Mouse (Mus musculus) embryonic facial prominence, embryonic 13.5 days (tissue): ENCODE data around the gene Dnah11. TPM values are rescaled to one million over a fixed set of nuclear protein-coding genes. Genes with fewer than 3 reads are reported as not detected.
A peak's percentile ranks its signal among the peaks of the same experiment; 100 is the strongest.

Experiments used
- ATAC-seq: fragments of 200-750 bp; cut with Nextera tagmentation; 2 replicates; pipeline ENCODE4 v1.8.0; 2017; ENCODE audit warnings: low read depth; ENCODE audit not compliant: insufficient number of reproducible peaks, insufficient read depth, low FRiP score, low TSS enrichment
- H3K27ac ChIP-seq: fragments of 300-500 bp; sonication (generic); 2 replicates; pipeline ENCODE4 v1.5.1; 2015; ENCODE audit warnings: moderate library complexity, mild to moderate bottlenecking, inconsistent platforms
- H3K27me3 ChIP-seq: fragments of 300-500 bp; sonication (generic); 2 replicates; pipeline ENCODE4 v1.6.1; 2015; ENCODE audit warnings: mild to moderate bottlenecking, inconsistent platforms
- H3K36me3 ChIP-seq: fragments of 300-500 bp; sonication (generic); 2 replicates; pipeline ENCODE4 v1.6.1; 2015; ENCODE audit warnings: mild to moderate bottlenecking, inconsistent platforms
- H3K4me1 ChIP-seq: fragments of 300-500 bp; sonication (generic); 2 replicates; pipeline ENCODE4 v1.6.1; 2015; ENCODE audit warnings: inconsistent platforms
- H3K4me2 ChIP-seq: fragments of 300-500 bp; sonication (generic); 2 replicates; pipeline ENCODE4 v1.6.1; 2015; ENCODE audit warnings: moderate library complexity, mild to moderate bottlenecking, inconsistent platforms
- H3K4me3 ChIP-seq: fragments of 300-500 bp; sonication (generic); 2 replicates; pipeline ENCODE4 v1.5.1; 2015; ENCODE audit warnings: mild to moderate bottlenecking, inconsistent platforms
- H3K9ac ChIP-seq: fragments of 300-500 bp; sonication (generic); 2 replicates; pipeline ENCODE4 v1.6.1; 2015; ENCODE audit warnings: mild to moderate bottlenecking, inconsistent platforms
- H3K9me3 ChIP-seq: fragments of 300-500 bp; sonication (generic); 2 replicates; pipeline ENCODE4 v1.6.1; 2016; ENCODE audit warnings: inconsistent platforms
- WGBS: fragments of 180-500 bp; shearing (Covaris S2); methylation state at CpG from one replicate; pipeline ENCODE4 v1.1.7; 2015; ENCODE audit warnings: mixed read lengths; 5-methylcytosine and 5-hydroxymethylcytosine counted together
- polyA plus RNA-seq: library from polyadenylated mRNA; unstranded; fragments of >200 nt; fragmentation: Nextera tagmentation; extraction: Ambion mirVana; gene quantifications from 2 replicates; pipeline ENCODE4 v1.2.1, GENCODE M21; 2015

Gene Dnah11
- polyA plus RNA-seq, result 0.22 and 0.32 TPM in 2 replicates

GRCm38 (mm10) chr12:118198386-118199093, at the start of gene Dnah11:
Dnah11 (minus strand) TSS chr12:118199043.
- Histone ChIP-seq H3K4me1 (peaks cover 9% of the 10 kb centered on the region), H3K4me3 (peak within 1 kb of the TSS; percentile 48), H3K9me3 (no peaks in the 10 kb centered on the region), H3K9ac (peak within 1 kb of the TSS; percentile 61), H3K4me2 (peak within 1 kb of the TSS; percentile 84), H3K27ac (no peak within 1 kb of the TSS), H3K27me3 (peaks cover 43% of the 10 kb centered on the region), H3K36me3 (no peaks in the 10 kb centered on the region)
- peak; percentile 91 for ATAC-seq
- WGBS, result under 1% methylated on average over 47 of the region's 47 CpGs

DNA sequence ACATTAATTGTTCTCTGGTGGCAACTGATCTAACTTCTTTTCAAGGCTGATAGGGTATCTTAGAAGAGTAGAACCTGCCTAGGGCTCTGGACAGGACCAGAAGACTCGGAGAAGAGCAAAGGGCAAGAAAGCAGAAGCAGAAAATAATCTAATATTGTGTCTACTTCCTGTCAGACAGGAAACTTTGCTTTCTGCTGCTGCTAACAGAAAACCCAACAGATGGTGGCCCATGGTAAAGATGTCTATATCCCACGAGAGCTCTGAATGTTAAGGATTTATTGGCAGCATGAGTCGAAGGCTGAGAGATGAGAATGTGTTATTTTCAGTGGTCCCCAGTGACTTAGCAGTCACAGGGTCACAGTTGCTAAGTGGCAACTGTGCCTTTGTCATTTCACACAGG, 22.3 kb upstream of the Dnah11 start:
- no peaks in the 10 kb centered on the region for H3K36me3 ChIP-seq
- no peaks in the 10 kb centered on the region for H3K9me3 ChIP-seq
- ATAC-seq, result no peak
- H3K4me1 ChIP-seq, result no peaks in the 10 kb centered on the region
- H3K9ac ChIP-seq, result no peak overlapping the region
- H3K4me2 ChIP-seq, result no peak overlapping the region
- no peak overlapping the region for H3K4me3 ChIP-seq
- no peak overlapping the region for H3K27ac ChIP-seq
- 41% methylated on average over 3 of the region's 3 CpGs for WGBS
- no peaks in the 10 kb centered on the region for H3K27me3 ChIP-seq

DNA sequence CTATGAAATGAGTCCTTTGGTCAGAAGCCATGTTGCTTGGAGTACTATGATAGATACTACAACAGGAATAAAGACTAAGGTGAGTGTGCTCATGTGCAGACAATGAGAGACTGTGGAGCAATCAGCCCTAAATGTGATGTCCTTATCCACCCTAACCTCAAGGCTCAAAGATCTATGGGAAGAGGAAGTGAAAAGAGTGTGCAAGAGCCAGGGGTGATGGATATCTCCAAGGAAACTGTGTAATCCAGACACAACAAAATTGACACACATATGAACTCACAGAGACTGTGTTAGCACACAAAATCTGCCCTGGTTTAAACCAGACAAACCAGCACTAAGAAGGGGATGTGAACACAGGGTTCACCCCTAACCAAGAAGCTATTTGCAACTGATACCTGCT, 21.2 kb upstream of the Dnah11 start:
- Histone ChIP-seq H3K9ac (no peak overlapping the region), H3K4me3 (no peak overlapping the region), H3K9me3 (no peaks in the 10 kb centered on the region), H3K36me3 (no peaks in the 10 kb centered on the region), H3K27ac (no peak overlapping the region), H3K27me3 (no peaks in the 10 kb centered on the region), H3K4me2 (no peak overlapping the region), H3K4me1 (no peaks in the 10 kb centered on the region)
- ATAC-seq, result no peak

DNA sequence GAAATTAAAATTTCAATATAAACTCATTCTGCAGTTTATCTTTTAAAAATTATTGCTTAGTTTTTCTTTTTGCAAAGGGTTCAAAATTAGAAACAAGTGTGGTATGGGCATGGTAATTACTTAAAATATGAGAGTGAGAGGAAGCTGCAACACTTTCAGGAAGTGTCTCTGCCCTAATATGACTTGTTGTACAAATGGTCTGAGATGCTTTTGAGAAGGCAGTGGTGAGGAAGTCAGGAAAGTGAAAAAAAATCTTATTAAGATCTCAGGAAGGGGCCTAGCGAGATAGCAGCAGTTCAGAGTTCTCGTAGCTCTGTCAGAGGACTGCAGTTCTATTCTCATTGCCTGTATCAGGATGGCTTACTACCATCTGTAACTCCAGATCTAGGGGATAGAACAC, 13.3 kb upstream of the Dnah11 start:
- Histone ChIP-seq H3K9me3 (no peaks in the 10 kb centered on the region), H3K36me3 (no peaks in the 10 kb centered on the region), H3K27ac (no peak overlapping the region), H3K4me1 (no peaks in the 10 kb centered on the region), H3K4me3 (no peak overlapping the region), H3K27me3 (no peaks in the 10 kb centered on the region), H3K9ac (no peak overlapping the region), H3K4me2 (no peak overlapping the region)
- no peak for ATAC-seq
- 84% methylated on average over 2 of the region's 2 CpGs for WGBS

DNA sequence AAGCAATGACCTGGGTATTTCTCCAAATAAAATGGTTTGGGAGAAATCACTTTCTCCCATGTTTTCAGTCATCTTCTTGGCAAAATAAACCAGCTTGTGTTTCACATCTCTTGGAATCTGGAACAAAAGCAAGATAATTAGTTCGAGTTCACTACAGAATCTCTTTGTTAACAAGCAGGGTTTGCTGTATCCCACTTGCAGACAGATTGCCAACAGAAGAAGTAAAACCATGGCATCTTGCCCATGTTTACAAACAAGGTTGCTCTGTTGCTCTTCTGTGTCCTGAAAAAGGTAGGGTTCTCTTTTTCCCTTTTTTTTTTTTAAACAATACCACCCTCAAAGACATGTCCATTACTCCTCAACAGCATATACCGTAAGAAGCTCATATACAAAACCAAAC, 2.3 kb downstream of the Dnah11 start:
- H3K27me3 ChIP-seq, result peaks cover 43% of the 10 kb centered on the region
- ATAC-seq, result no peak
- WGBS, result 59% methylated on average over 2 of the region's 2 CpGs
- H3K4me2 ChIP-seq, result no peak overlapping the region
- H3K4me3 ChIP-seq, result no peak overlapping the region
- H3K9me3 ChIP-seq, result no peaks in the 10 kb centered on the region
- H3K9ac ChIP-seq, result no peak overlapping the region
- peaks cover 9% of the 10 kb centered on the region for H3K4me1 ChIP-seq
- no peaks in the 10 kb centered on the region for H3K36me3 ChIP-seq
- H3K27ac ChIP-seq, result no peak overlapping the region

GRCm38 (mm10) chr12:118189535-118189934, 9.3 kb downstream of the Dnah11 start:
- H3K9ac ChIP-seq, result no peak overlapping the region
- H3K4me1 ChIP-seq, result no peaks in the 10 kb centered on the region
- H3K27ac ChIP-seq, result no peak overlapping the region
- no peak overlapping the region for H3K4me3 ChIP-seq
- no peak overlapping the region for H3K4me2 ChIP-seq
- H3K9me3 ChIP-seq, result no peaks in the 10 kb centered on the region
- ATAC-seq, result no peak
- WGBS, result 67% methylated on average over 3 of the region's 3 CpGs
- peaks cover 16% of the 10 kb centered on the region for H3K27me3 ChIP-seq
- no peaks in the 10 kb centered on the region for H3K36me3 ChIP-seq

DNA sequence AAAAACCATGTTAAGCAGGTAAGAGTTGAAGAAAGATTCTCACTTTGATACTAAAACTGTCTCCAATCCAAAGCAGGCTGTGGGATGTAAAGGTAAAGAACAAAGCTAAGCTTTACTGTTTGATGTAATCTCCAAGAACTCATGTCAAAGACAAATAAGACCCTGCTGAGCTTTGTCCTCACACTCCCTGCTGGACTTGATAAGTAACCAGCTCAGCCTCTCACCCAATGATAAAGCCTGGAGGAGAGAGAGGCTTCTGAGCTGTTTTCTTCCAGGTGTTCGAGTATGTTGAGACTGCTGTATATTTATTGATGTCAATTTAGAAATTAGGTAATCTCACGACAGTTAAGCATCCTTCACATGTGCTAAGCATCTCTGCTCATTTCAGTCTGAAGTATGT, 11.2 kb downstream of the Dnah11 start:
- ATAC-seq, result no peak
- Histone ChIP-seq H3K4me2 (no peak overlapping the region), H3K27ac (no peak overlapping the region), H3K4me3 (no peak overlapping the region), H3K9me3 (no peaks in the 10 kb centered on the region), H3K36me3 (no peaks in the 10 kb centered on the region), H3K9ac (no peak overlapping the region), H3K4me1 (no peaks in the 10 kb centered on the region), H3K27me3 (peaks cover 16% of the 10 kb centered on the region)
- WGBS, result 66% methylated on average over 2 of the region's 2 CpGs

- no peak for ATAC-seq
- no peak overlapping the region for H3K4me3 ChIP-seq
- no peaks in the 10 kb centered on the region for H3K4me1 ChIP-seq
- H3K9ac ChIP-seq, result no peak overlapping the region
- no peak overlapping the region for H3K4me2 ChIP-seq
- H3K36me3 ChIP-seq, result no peaks in the 10 kb centered on the region
- no peak overlapping the region for H3K27ac ChIP-seq
- H3K27me3 ChIP-seq, result peaks cover 16% of the 10 kb centered on the region
- H3K9me3 ChIP-seq, result no peaks in the 10 kb centered on the region
- WGBS, result 15% methylated on average over 4 of the region's 4 CpGs
Measured at GRCm38 (mm10) chr12:118186881-118187489, 11.9 kb downstream of the Dnah11 start.

DNA sequence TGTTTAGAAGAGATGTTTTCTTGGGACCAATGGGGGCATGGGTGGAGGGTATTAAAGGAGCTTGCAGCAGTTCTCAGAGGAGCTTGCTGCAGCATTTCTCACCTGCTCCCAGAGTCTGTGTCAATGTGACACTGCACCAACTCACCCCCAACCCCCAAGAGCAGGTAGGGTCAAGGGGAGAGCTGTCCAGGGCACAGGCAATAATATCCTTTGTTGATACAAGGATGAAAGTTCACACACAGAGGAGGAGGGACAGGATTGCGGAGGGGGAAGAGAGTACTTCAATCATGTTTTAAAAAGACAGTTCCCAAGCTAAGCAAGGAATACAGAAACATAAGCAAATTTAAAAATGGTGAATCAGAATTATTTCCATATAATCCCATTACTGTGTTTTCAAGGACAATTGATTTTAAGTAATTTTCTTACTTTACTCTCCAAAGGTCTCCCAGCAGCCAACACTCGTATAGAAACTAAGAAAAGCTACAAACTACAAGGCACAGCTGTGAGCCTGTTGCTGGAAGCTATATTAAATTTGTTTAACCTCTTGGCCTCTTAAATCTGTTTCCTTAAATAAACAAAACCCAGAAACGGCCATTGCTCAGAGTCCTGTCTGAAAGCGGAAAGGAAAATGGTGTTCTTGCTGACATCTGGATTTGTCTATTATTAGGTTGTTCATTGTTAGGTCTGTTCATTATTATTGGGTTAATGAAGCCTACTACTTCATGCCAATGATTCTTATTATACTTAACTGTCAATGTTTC, 12.5 kb downstream of the Dnah11 start:
- Histone ChIP-seq H3K27ac (no peak overlapping the region), H3K4me3 (no peak overlapping the region), H3K9me3 (no peaks in the 10 kb centered on the region), H3K4me2 (no peak overlapping the region), H3K27me3 (peaks cover 16% of the 10 kb centered on the region), H3K9ac (no peak overlapping the region), H3K4me1 (no peaks in the 10 kb centered on the region), H3K36me3 (no peaks in the 10 kb centered on the region)
- ATAC-seq, result no peak
- 13% methylated on average over 4 of the region's 4 CpGs for WGBS

GRCm38 (mm10) chr12:118184731-118185130, 14.1 kb downstream of the Dnah11 start:
- WGBS, result 59% methylated on average over 1 of the region's 1 CpGs
- Histone ChIP-seq H3K4me1 (no peaks in the 10 kb centered on the region), H3K9ac (no peak overlapping the region), H3K9me3 (no peaks in the 10 kb centered on the region), H3K4me3 (no peak overlapping the region), H3K27me3 (peaks cover 16% of the 10 kb centered on the region), H3K27ac (no peak overlapping the region), H3K36me3 (no peaks in the 10 kb centered on the region), H3K4me2 (no peak overlapping the region)
- no peak for ATAC-seq

DNA sequence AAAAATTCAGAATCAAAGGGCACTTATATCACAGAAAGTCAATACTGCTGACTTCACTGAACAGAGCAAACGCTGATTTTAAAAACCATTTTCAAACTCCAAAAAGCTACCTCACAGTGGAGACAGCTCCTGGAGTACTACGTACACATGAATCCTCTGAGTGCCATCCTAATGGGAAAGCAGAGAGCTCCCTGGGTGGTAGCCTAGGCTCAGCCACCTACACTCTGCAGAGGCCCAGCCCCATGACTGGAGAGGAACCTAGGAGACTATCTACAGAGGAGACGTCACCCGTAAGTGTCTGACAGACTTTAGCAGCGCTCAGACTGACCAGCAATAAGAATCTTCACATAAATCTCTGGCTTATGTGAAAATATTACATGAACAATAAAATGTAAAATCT, 21.1 kb downstream of the Dnah11 start:
- Histone ChIP-seq H3K27ac (no peak overlapping the region), H3K9me3 (no peaks in the 10 kb centered on the region), H3K9ac (no peak overlapping the region), H3K4me2 (no peak overlapping the region), H3K4me1 (no peaks in the 10 kb centered on the region), H3K36me3 (no peaks in the 10 kb centered on the region), H3K27me3 (no peaks in the 10 kb centered on the region), H3K4me3 (no peak overlapping the region)
- 88% methylated on average over 5 of the region's 5 CpGs for WGBS
- no peak for ATAC-seq

GRCm38 (mm10) chr12:118164785-118165184, 34.1 kb downstream of the Dnah11 start:
- Histone ChIP-seq H3K27ac (no peak overlapping the region), H3K4me3 (no peak overlapping the region), H3K36me3 (no peaks in the 10 kb centered on the region), H3K4me2 (no peak overlapping the region), H3K4me1 (no peaks in the 10 kb centered on the region), H3K9ac (no peak overlapping the region), H3K9me3 (peaks cover 6% of the 10 kb centered on the region; the same call in 1 of the 2 replicates), H3K27me3 (no peaks in the 10 kb centered on the region)
- ATAC-seq, result no peak
- WGBS, result 43% methylated on average over 4 of the region's 4 CpGs
